Mouse (Mus musculus) brain, adult 2 months (tissue): ENCODE data around the gene Spns1.

Experiments
- DNase-seq: peaks from one replicate; pipeline ENCODE4 v3.0.0; 2011; ENCODE audit warnings: low read depth, low spot score

Spns1 gene

DNA sequence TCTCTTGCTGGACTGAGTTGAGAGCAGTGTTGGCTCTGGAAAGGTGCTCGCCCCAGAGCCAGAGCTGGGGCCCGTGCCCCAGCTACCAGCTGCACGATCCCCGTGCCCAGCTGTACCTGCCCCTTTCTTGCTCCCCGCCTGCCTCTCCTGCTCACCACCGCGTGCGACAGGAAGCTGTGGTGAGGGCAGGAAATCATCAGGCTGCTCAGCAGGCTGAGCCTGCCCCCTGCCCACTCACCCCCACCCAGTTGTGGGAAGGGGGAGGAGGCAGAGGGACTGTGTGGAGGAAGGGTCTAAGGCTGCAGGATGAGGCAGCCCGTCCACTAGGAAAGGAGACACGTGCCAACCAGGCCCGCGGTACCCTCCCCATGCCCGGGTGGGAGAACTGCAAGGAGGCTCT lies 7.9 kb downstream of the Spns1 start, which contains the start of gene Lat:
Lat (minus strand) TSS at position 178 of the 400 bp plus-strand sequence.
- DNase-seq = no peak

DNA sequence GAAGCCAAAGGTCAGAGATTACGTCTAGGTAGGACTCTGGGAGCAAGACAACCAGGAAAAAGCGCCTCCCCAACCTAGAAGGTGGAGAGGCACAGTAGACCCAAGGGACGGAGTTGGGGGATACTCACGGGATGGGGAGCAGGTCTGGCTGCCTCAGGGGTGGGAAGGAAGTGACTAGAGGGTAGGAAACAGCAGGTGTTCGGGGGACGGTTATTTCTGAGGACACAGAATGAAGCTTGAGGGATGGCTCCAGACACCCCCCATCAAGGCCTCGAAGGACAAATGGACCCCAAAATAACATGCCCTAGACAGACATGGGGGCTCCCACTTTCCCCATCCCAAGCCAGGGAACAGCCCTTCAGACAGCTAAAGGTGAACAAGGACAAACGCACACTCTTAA lies 8.9 kb downstream of the Spns1 start:
- no peak for DNase-seq

DNA sequence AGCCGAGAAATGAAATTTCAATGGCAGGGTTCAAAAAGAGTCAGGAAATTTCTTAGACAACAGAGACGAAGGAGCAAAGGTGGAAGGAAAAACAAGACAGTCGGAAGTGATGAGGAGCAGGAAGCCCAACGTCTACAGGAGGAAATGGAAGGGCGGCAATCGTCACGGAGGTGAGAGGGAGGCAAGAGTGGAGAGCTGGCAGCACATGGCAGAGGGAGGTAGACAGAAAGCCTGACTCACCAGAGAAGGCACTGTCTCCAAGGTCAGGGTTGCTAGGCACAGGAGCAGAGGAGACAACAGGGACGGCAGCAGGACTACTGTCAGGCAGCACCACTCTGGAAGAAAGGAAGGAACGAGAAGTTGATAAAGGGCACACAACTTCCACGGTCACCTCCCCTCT lies 9.6 kb downstream of the Spns1 start:
- no peak for DNase-seq

DNA sequence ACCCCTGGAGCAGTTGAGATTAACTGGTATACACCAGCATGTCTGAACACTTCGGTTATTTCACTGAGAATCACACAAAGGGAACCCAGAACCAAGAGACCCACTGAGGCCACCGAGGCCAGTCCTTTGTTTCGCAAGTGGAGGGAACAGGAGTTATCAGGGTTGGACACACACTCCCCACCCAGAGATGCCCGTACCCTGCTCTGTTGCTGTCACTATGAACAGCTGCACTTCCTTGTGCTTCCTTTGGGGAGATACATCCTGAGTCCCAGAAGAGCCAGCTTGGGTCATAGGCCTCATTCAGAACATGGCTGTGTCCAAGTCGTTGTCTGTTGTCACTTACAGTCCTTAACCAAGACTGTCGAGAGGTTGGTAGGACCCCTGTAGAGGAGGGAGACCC lies 14.2 kb downstream of the Spns1 start:
- no peak for DNase-seq

DNA sequence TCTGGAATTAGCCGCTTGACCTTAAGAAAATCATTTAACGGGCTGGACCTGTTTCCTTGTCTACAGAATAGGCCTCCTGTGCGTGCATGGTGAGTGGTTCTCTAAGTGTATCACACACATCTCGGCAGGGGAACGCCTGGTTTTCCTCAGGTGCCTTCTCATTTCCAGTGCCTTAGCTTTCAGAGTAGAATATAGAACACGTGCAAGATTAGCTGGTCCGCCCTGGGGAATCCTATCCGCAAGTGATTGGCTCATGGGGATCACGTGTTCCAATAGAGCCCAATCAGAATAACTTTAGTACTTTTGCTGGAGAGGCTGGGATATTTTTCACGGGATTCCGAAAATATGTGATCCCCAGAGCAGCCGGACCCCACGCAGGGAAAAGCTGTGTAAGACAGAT lies 18.2 kb downstream of the Spns1 start:
- no peak for DNase-seq

DNA sequence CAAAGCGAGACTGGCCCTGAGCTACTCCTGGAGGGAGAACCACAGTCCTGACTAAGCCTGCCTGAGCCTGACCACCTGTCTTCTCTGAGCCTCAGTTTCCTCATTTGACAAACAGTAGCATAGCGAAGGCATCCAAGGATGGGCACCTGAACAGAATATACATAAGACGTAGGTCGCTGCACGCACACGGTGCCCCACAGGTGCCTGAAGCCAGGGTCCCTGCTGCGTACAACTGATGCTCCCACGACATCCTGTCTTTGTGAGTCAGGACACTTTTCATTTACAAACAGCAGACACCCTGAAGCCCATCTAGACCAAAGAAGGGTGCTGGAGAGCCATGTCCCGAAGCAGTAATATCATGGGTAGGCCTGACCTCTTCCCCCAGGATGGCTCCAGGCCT lies 18.8 kb downstream of the Spns1 start:
- DNase-seq = no peak

DNA sequence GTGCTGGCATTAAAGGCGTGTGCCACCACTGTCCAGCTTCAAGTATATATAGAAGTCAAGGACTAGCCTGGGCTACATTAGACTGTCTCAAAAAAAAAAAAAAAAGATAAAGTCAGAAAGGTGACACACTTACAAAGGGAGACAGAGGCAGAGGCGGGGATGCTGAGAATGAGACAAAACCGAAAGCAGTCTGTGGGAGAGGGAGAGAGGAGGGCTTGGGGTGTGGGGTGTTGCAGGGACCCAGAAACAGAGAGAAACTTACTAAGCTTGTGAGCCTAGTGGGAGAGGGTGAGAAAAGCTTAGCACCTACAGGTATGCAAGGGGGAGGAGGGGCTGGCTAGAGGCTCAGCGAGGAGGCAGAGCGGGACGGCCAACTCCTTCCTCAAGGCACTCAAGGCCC lies 19.4 kb downstream of the Spns1 start:
- DNase-seq = no peak

DNA sequence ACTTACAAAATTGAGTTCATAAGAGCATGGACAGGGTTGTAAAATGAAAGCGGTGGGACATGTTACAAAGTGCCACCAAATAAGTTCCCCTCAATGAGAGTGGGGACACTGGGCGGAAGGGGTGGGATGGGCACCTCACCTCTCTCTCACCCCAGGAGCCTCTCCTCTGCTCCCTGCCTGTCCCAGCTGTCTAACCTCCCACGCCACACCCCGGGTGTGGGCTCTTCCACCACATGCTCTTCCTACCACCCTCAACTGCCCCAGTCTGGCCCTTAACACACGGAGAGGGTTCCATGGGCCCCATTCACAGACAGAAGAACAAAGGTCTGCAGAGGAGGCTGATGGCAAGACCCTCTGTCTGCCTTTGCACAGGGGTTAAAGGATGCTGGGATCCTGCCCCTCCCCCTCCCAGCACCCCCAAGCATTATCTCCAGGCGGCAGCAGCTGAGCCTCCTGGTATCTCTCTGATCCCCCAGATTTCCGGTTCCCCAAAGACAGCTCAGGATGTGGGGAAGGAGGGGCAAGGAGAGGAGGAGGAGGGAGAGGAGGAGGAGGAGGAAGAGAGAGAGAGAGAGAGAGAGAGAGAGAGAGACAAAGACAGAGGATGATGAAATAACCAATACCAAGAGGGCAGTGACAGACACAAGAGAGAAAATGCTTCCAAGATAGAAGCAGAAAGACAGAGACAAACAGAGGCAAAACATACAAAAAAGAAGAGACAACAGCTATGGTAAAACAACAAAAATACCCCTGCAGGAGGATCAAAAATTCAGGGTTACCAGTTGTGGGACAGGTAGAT lies 20.3 kb downstream of the Spns1 start:
- no peak for DNase-seq

DNA sequence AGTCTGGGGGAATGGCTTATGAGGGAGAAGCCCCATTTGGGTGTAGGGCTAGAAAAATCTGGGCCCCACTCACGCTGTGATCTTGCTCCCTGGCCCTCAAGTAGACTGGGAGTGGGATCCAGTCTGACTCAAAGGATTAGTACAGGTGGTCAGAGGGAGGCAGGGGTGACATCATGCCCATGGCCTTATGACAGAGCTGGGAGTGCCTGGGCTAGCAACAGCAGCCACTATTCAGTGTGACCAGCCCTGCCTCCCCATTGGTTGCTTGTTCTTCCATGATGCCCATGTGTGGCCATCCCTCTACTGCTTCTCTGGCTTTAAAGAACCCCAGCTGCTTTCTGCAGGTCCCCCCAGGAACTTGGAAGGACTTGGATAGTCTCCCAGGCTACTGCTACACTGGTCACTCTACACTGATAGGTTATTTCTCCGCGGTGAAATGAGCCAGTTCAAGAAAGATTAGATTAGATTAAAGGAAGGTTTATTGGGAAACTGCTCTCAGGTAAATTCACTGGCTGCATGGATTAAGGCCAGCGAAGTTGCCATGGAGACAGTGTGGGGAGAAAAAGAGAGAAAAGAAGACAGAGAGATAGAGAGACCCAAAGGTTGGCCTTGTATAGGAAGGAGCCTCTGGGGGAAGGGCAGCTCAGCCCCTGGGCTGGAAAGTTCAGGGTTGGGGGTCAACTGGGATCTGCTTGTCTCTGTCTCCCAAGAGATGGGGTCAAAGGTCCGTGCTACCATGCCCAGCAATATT lies 21.2 kb downstream of the Spns1 start:
- DNase-seq = no peak

DNA sequence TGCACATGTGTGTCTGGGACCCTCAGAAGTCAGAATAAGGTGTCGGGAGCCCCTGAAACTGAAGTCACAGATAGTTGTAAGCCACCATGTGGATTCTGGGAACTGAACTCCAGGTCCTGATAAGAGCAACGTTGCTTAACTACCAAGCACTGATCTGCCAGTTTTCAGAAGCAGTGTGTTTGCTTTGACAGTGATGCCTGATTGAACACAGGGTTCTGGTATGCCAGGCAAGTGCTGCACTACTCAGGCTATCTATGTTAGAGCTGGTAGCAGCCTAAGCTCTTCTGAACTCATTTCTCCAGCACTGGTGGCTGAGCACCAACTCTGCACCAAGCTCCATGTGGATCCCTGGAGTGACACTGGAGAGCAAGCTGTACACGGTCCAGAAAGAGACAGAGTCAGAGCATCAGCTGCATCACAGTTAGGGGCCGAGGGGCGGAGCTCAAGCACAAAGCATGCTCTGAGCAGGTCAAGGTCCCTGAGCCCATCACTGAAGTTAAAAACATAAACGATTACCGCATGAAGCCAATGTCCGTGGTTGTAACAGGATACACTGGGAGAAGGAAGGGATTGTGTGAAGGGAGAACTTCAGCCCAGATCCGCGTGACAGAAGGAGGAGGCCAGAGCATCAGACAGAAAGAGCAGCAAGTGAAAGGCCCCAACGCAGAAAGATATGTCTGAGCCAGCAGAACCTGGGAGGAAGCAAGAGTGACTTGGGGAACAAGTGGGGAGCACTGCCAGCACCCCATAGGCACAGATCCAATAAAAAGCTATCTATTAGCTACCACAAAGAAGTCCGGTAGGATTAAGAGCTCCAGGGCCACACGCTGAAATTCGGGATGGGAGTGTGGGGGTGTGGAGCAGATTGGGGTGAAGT lies 22.3 kb downstream of the Spns1 start:
- no peak for DNase-seq

DNA sequence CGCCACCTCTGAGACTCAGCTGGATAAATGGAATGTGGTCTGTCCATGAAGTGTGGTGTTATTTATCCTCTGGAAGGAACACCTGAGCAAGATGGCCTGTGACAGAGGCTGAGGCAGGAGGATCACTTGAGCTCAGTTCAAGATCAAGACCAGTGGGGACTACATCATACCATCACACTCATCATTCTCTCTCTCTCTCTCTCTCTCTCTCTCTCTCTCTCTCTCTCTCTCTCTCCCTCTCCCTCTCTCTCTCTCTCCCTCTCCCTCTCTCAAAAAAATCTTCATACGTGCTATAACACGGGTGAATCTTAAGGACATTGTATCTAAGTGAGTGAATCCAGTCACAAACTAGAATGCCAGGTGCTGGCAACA lies 23.3 kb downstream of the Spns1 start:
- no peak for DNase-seq

DNA sequence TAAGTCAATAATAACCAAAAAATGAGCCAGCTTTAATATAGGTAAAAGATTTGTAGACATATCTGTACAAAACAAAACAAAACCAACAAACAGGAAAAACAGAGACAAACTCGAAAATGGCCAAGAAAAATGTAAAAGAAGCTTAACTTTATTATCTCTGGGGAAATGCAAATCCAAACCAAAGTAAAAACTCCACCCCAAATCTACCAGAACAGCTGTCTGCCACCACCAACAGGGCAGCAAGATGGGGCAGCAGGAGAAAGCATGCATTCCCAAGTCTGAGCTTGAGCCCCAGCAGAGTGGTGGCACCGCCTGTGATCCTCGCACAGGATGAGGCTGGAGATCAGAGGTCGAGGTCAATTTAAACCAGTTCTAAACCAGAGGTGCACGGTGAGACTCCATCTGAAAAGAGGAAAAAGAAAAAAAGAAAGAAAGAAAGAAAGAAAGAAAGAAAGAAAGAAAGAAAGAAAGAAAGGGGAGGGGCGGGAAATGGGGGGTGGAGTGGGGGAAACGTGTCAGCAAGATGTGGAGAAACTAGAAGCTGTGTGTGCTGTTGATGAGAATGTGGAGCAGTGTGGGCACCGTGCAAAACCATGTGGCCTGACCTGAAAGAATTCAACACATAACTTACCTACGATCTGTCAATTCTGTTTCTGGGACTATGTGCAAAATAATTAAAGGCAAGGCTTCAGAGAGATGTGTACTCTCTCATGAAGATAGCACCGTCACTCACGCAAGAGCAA lies 23.8 kb downstream of the Spns1 start:
- no peak for DNase-seq

DNA sequence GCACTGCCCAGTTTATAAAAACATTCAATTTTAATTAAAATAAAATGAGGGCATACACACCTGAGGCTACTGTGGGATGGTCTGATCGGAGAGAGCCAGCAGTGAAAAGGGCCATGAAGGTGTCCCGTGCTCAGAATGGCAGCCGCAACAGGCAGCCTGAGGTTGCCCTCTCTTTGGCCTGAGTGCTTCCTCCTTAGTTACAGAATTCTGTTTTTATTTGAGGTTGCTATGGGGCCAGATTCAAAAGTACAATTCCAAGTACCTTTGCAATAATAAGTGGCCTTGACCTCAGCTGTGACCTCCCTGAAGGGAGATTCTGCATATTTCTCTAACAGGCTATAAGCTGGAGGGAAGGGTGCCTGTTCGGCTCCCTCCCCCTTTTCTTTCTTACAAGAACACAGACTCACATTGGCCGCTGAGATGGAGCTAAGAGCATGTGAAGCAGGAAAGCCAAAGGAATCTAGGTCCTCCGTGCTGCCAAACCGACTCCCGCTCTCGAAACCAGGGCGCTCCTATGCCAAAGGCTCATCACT lies 25.8 kb downstream of the Spns1 start:
- peak; percentile 40 for DNase-seq

DNA sequence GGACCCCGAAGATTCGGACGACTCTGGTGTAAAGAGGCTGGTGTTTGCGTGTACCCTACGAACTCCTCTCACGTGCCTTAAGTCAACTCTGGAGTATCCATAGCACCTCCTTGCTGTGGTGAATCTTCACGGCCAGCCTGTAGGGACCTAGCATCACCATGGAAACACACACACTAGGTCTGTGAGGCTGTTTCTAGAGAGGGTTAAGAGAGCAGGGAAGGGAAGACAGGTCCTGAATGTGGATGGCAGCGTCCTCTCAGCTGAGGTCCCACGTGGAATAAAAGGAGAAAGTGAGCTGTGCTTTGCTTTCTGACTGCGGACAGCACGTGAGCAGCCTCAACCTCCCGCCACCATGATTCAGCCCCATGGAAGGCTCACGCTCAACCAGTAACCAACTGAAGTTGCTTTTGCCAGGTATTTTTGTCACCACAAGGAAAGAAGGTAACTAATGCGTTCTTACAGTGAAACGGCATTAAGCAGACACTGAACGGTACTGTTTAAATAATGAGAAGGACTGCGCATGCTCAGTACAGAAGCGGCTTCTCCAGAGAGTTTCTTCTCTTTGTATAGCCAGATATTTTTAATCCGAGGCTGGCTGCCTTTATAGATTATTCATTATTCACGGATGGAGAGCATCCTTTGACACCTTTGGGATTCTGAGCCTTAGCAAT lies 26.4 kb downstream of the Spns1 start:
- peak; percentile 40 for DNase-seq

DNA sequence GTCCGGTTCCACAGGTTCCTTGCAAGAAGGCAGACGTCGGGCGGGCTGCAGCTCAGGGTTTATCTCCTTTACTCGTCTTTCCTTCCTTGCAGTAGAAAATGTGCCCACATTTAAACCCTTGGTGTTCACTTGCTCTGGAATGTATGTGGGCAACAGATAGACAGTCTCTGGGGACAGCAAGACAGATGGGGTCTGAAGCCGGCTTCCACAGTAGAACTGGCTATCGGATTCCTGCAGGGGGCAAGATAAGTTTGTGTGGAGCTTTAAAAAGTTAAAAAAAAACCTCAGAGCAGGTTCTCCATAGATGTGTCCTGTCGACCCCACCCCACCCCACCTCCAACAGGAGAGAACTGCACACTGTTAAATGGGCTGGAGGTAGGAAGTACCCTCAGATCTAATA lies 29.0 kb downstream of the Spns1 start:
- DNase-seq = no peak

DNA sequence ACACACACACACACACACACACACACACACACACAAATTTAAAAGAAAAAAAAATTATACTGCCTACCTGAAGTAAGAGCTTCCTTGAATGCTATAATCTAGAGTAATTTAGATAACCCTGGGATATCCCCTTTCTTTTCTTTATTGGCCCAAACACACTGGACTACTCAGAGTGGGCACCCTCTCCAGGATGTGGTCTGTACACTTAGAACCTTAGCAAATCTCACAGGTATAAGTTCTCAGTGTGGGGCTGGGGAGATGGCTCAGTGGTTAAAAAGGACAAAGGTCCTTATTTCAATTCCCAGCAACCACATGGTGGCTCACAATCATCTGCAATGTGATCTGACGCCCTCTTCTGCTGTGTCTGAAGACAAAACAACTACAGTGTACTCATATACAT lies 30.2 kb downstream of the Spns1 start:
- no peak for DNase-seq

DNA sequence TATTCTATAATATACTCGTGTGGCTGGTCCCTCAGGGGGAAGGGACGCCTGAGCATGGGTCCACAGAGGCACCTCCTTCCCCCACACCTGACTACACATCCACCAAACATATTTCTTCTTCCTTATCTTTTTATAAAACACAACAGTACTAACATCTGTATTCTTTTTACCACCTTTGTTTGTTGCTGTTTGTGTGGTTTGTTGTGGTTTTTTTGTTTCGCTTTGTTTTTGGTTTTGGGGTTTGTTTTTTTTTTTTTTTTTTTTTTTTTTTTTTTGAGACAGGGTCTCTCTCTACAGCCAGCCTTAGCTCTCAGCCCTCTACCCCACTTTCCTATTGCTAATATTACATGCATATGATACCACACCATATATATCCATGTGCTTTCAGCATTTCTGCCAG lies 31.3 kb downstream of the Spns1 start:
- DNase-seq = no peak

DNA sequence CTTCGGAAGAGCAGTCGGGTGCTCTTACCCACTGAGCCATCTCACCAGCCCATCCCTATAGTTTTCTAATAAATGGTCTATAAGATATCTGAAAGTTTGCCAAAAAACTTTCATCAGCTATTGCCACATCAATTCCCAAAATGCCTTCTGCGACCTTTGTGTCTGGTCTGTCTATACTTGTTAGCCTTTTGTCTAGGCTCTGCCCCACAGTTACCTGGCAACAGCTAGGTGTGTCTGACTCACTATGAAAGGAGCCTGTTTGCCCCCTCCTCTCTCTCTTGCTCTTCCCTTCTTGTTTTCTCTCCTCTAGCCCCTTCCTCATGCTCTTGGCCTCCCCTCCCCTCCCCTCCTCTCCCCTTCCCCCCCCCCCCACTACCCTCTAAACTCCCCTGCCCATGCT lies 31.7 kb downstream of the Spns1 start:
- DNase-seq = no peak

DNA sequence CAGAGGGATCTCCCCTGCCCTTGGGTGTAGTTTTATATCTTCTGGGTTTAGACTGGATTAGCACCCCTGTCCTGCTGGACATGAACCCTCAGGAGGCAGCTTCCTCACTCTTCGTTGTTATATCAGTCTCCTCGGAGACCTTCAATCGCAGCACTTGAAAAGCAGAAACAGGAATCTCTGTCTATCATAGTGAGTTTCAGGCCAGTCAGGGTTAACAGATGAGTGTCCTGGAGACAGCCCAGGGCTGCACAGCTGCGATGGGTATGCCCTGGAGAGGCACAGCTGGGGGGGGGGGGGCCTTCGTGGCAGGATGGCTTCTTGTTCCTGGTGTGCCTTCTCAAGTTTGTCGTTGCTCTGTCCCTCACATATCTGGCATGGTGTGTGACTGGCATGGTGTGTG lies 36.4 kb downstream of the Spns1 start:
- no peak for DNase-seq

DNA sequence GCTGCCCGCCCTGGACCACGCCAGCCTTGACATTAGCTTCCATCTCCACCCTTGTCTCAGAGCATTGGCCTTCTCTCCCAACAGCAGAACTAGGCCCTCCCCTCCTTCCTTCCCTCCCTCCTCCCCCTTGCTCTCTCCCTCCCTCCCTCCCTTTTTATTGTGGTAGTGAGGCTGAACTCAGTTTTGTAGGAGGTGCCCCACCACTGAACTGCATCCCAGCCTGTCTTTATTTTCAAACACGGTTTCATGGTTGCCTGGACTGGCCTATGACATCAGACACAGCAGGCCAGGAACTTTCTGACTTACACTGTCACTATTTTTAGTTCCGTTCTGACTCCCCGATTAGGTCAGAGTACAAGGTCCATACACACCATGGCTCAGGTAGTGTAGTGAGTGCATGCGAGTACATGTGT lies 37.0 kb downstream of the Spns1 start:
- DNase-seq = no peak

DNA sequence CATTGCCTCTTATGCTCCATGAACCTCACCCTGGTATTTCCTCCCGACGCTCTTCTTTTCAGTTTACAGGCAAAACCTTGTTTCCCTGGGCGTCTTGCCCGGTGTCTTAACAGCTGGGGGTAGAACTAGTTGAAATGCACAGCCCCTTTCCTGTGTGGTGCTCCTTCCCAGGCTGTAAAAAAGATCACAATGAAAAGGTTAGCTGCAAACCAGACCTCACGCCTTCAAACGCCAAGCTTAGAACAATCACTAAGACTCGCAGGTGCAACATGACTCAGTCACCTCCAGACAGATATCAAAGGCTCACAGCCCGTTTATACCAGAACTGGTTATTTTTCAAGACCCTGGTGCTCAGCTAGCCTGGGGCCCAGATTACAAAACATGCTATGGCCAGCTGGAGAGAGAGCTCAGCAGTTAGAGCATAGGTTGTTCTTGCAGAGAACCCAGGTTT lies 37.7 kb downstream of the Spns1 start:
- no peak for DNase-seq
